Mouse (Mus musculus): ENCODE measurements around the gene Pam. TPM values are rescaled to one million over a fixed set of nuclear protein-coding genes. Genes with fewer than 3 reads are reported as not detected.

Pam gene
- total RNA-seq, 2 experiments from 2014 or later = 61.1 to 72.7 TPM

DNA sequence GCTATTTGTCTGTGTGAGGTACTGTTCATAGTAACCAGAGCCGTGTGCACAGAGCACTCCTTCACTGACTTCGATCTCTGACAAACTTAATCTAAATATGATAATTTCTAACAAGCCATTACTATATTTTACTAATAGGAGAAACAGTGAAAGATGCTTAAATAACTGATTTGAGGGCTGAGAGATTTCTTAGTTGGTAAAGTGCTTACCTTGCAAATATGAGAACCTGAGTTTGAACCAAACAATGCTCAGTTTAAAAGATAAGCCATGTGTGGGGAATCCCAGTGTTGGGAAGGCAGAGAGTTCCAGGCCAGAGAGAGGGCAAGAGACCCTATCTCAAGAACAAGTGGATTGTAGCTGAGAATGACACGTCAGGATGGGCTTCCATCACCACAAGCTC lies 347.3 kb downstream of the Pam start:
- intact Hi-C loops (cut with DNase I; ENCODE audit: low total_unique reads) = no loop called here
- no peak for DNase-seq

DNA sequence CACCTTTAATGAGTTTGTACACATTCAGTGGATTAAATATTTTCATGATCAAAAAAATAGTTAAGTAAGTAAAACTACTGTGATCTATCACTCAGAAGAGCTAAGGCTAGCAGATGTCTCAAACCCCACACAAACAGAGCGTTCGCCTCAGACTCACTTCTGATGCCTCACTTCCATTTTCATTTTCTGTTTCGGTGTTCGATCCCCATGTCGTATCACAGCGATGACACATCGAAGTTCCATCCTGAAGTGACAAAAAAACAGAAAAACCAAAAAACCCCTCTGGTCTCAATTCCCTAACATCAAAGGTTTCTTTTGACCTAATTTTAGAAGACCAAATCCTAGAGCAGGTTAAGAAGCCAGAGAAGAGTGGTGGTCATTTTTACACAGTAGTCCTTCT lies 349.2 kb downstream of the Pam start:
- intact Hi-C loops (cut with DNase I; ENCODE audit: low total_unique reads) = no loop called here
- no peak for DNase-seq

DNA sequence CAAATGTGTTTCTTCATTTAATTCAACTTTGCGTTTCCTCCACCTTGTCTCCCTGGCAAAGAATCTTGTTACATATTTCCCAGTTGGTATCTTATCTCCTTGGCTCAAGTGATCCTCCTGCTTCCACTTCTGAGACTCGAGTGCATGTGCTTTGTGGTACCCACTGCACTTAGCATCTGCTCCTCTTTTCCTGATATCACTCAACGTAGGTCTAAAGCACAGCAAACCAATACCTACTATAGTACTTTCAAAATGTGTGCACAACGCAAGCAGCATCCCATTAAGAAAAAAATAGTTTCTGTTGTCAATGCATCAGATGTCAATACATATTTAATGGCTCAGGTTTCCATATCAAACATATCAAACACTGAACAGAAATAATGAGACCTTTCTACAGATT lies 349.7 kb downstream of the Pam start:
- intact Hi-C loops (cut with DNase I; ENCODE audit: low total_unique reads) = no loop called here
- DNase-seq = no peak

All from gastrocnemius, postnatal 14 days (tissue).